Comparison of ENCODE assay signal across 28 mouse cellular contexts in genomic region chr2:79443401-79443800, GRCm38 (mm10). TPM values are rescaled to one million over a fixed set of nuclear protein-coding genes. Genes with fewer than 3 reads are reported as not detected.
A peak's percentile ranks its signal among the peaks of the same experiment; 100 is the strongest.
DNase-seq lines count a peak whose midpoint lies in the region; ATAC-seq and TF ChIP-seq lines count a peak whose summit lies in the region.
"Had no signal": no experiment of that assay in that cellular context is flagged by ENCODE, and none has a peak within 500 bp of the region (broad histone marks: within the 10 kb centered on the region; RNA-seq: fewer than 3 reads in every experiment).

No protein-coding gene starts in this region.

- no peak overlapping the region for H3K4me3 ChIP-seq in midbrain, embryonic 11.5 days (ENCODE audit: low read depth, low read length)
- no peak overlapping the region for H3K4me3 ChIP-seq in midbrain, embryonic 15.5 days
- H3K4me3 ChIP-seq in cerebellum, adult 2 months (replicated peaks; ENCODE audit: insufficient read depth, low read depth, low read length) = no peak overlapping the region
- no peak overlapping the region for H3K4me3 ChIP-seq in kidney, embryonic 16.5 days (ENCODE audit: low read length)
- H3K4me3 ChIP-seq: embryonic facial prominence, embryonic 13.5 days; forebrain, embryonic 10.5 days; forebrain, embryonic 15.5 days; heart, adult 2 months; heart, embryonic 12.5 days; hindbrain, embryonic 15.5 days; kidney, embryonic 15.5 days; liver, embryonic 12.5 days; megakaryocyte, embryonic 14.5 days; midbrain, embryonic 13.5 days had no signal

- no peaks in the 10 kb centered on the region for H3K36me3 ChIP-seq in midbrain, embryonic 11.5 days (ENCODE audit: control insufficient read depth, insufficient read depth, low read length)
- H3K36me3 ChIP-seq in midbrain, embryonic 15.5 days (replicated peaks) = no peaks in the 10 kb centered on the region
- no peaks in the 10 kb centered on the region for H3K36me3 ChIP-seq in kidney, embryonic 16.5 days (ENCODE audit: insufficient read depth, low read length)
- H3K36me3 ChIP-seq: embryonic facial prominence, embryonic 13.5 days; forebrain, embryonic 10.5 days; forebrain, embryonic 15.5 days; heart, embryonic 12.5 days; hindbrain, embryonic 15.5 days; kidney, embryonic 15.5 days; liver, embryonic 12.5 days; midbrain, embryonic 13.5 days had no signal

- H3K27me3 ChIP-seq in midbrain, embryonic 11.5 days (ENCODE audit: control insufficient read depth, insufficient read depth, low read length) = no peaks in the 10 kb centered on the region
- no peaks in the 10 kb centered on the region for H3K27me3 ChIP-seq in midbrain, embryonic 15.5 days (replicated peaks)
- no peaks in the 10 kb centered on the region for H3K27me3 ChIP-seq in cerebellum, adult 2 months (ENCODE audit: control insufficient read depth, insufficient read depth, low read length)
- no peaks in the 10 kb centered on the region for H3K27me3 ChIP-seq in kidney, embryonic 16.5 days (ENCODE audit: insufficient read depth, low read length)
- H3K27me3 ChIP-seq: embryonic facial prominence, embryonic 13.5 days; forebrain, embryonic 15.5 days; heart, embryonic 12.5 days; hindbrain, embryonic 15.5 days; liver, embryonic 12.5 days; megakaryocyte, embryonic 14.5 days; midbrain, embryonic 13.5 days had no signal

- H3K4me1 ChIP-seq in midbrain, embryonic 11.5 days (ENCODE audit: control insufficient read depth, insufficient read depth, low read length) = no peaks in the 10 kb centered on the region
- no peaks in the 10 kb centered on the region for H3K4me1 ChIP-seq in midbrain, embryonic 15.5 days
- H3K4me1 ChIP-seq in cerebellum, adult 2 months (ENCODE audit: control insufficient read depth, insufficient read depth, low read length) = peaks cover 22% of the 10 kb centered on the region
- no peaks in the 10 kb centered on the region for H3K4me1 ChIP-seq in kidney, embryonic 16.5 days (ENCODE audit: insufficient read depth, low read length)
- H3K4me1 ChIP-seq: embryonic facial prominence, embryonic 13.5 days; forebrain, embryonic 10.5 days; forebrain, embryonic 15.5 days; heart, embryonic 12.5 days; hindbrain, embryonic 15.5 days; kidney, embryonic 15.5 days; liver, embryonic 12.5 days; megakaryocyte, embryonic 14.5 days; midbrain, embryonic 13.5 days had no signal

- no peaks in the 10 kb centered on the region for H3K9me3 ChIP-seq in midbrain, embryonic 11.5 days (ENCODE audit: control insufficient read depth, low read length)
- H3K9me3 ChIP-seq in midbrain, embryonic 15.5 days = no peaks in the 10 kb centered on the region
- H3K9me3 ChIP-seq in kidney, embryonic 16.5 days (ENCODE audit: low read length) = no peaks in the 10 kb centered on the region
- H3K9me3 ChIP-seq: embryonic facial prominence, embryonic 13.5 days; forebrain, embryonic 10.5 days; forebrain, embryonic 15.5 days; heart, embryonic 12.5 days; hindbrain, embryonic 15.5 days; kidney, embryonic 15.5 days; liver, embryonic 12.5 days; megakaryocyte, embryonic 14.5 days; midbrain, embryonic 13.5 days had no signal

- TF ChIP-seq POLR2A in cerebellum, adult 2 months (IDR thresholded peaks at IDR 0.05; ENCODE audit: borderline replicate concordance, insufficient read depth, low read length) = no peak

- ATAC-seq in midbrain, embryonic 11.5 days (ENCODE audit: low FRiP score) = no peak
- ATAC-seq in midbrain, embryonic 15.5 days (replicated peaks) = no peak
- ATAC-seq in kidney, embryonic 16.5 days (ENCODE audit: low FRiP score, low TSS enrichment) = no peak
- ATAC-seq: forebrain, embryonic 15.5 days; inflammation-experienced regulatory T-cells, adult 6 months; liver, embryonic 12.5 days; liver, postnatal 0 days; midbrain, embryonic 13.5 days had no signal

- no peak overlapping the region for H3K27ac ChIP-seq in midbrain, embryonic 11.5 days (ENCODE audit: low read depth, low read length)
- H3K27ac ChIP-seq in midbrain, embryonic 15.5 days = no peak overlapping the region
- peak overlapping the region; percentile 82; the same call in 1 of the 2 replicates for H3K27ac ChIP-seq in cerebellum, adult 2 months (ENCODE audit: insufficient read depth, low read length)
- no peak overlapping the region for H3K27ac ChIP-seq in kidney, embryonic 16.5 days (ENCODE audit: low read length)
- H3K27ac ChIP-seq: embryonic facial prominence, embryonic 13.5 days; forebrain, embryonic 10.5 days; forebrain, embryonic 15.5 days; heart, adult 2 months; hindbrain, embryonic 15.5 days; kidney, embryonic 15.5 days; liver, embryonic 12.5 days; midbrain, embryonic 13.5 days had no signal

- 96% methylated on average over 2 of the region's 2 CpGs for WGBS in midbrain, embryonic 11.5 days
- 95% methylated on average over 2 of the region's 2 CpGs for WGBS in midbrain, embryonic 15.5 days
- 9% methylated on average over 2 of the region's 2 CpGs for WGBS in cerebellum, adult 2 months
- WGBS in kidney, embryonic 16.5 days = 95% methylated on average over 2 of the region's 2 CpGs

- no peak for TF ChIP-seq CTCF in cerebellum, adult 2 months (IDR thresholded peaks at IDR 0.05; ENCODE audit: borderline replicate concordance, insufficient read depth, low read depth, low read length)

- no peak overlapping the region for H3K9ac ChIP-seq in midbrain, embryonic 11.5 days (ENCODE audit: low read length)
- no peak overlapping the region for H3K9ac ChIP-seq in midbrain, embryonic 15.5 days
- H3K9ac ChIP-seq in kidney, embryonic 16.5 days (replicated peaks; ENCODE audit: low read length) = no peak overlapping the region
- H3K9ac ChIP-seq: embryonic facial prominence, embryonic 13.5 days; forebrain, embryonic 15.5 days; heart, embryonic 12.5 days; hindbrain, embryonic 15.5 days; kidney, embryonic 15.5 days; liver, embryonic 12.5 days; liver, postnatal 0 days; midbrain, embryonic 13.5 days had no signal

- H3K4me2 ChIP-seq in midbrain, embryonic 11.5 days = no peak overlapping the region
- no peak overlapping the region for H3K4me2 ChIP-seq in midbrain, embryonic 15.5 days
- no peak overlapping the region for H3K4me2 ChIP-seq in kidney, embryonic 16.5 days (replicated peaks; ENCODE audit: low read depth, low read length)
- H3K4me2 ChIP-seq: embryonic facial prominence, embryonic 13.5 days; forebrain, embryonic 15.5 days; heart, embryonic 12.5 days; hindbrain, embryonic 15.5 days; kidney, embryonic 15.5 days; liver, embryonic 12.5 days; midbrain, embryonic 13.5 days had no signal

- peak; percentile 19 for DNase-seq in midbrain, embryonic 11.5 days (ENCODE audit: low spot score, missing footprints)
- DNase-seq in cerebellum, adult 2 months = peak; percentile 82 to 92
- peak; percentile 78 to 82 for DNase-seq in cerebellum, postnatal 14 days
- no peak for DNase-seq in ovary, postnatal 10 days (ENCODE audit: low spot score)
- no peak for DNase-seq in urinary bladder, adult 18-20 months (ENCODE audit: low spot score in 2 of 2)
- DNase-seq: heart, adult 2 months; kidney, adult 18-20 months; kidney, postnatal 4 days; liver, postnatal 0 days; lung, postnatal 4 days; retina, postnatal 1 day; right cerebral cortex, postnatal 14 days; thymus, postnatal 14 days had no signal

RNA-seq across cellular contexts. Expression of gene Neurod1, which starts 13.2 kb away (rescaled TPM):
- 43.4 TPM in 2 replicates for polyA plus RNA-seq in midbrain, embryonic 11.5 days (2014; fragmentation: Nextera tagmentation; extraction: Ambion mirVana)
- polyA plus RNA-seq in midbrain, embryonic 15.5 days (2015; fragmentation: Nextera tagmentation; extraction: Ambion mirVana) = 21.0 and 21.4 TPM in 2 replicates
- 240 and 303 TPM in 2 replicates for polyA plus RNA-seq in cerebellum, adult 2 months (2012; rRNA removed)
- polyA plus RNA-seq in kidney, embryonic 16.5 days (2015; fragmentation: Nextera tagmentation; extraction: Ambion mirVana) = not detected in 2 replicates
- polyA plus RNA-seq: heart, adult 2 months; heart, embryonic 12.5 days; heart, postnatal 0 days; inflammation-experienced regulatory T-cells, adult 6 months; liver, embryonic 12.5 days; liver, postnatal 0 days; lung, embryonic 16.5 days; testis, adult 2 months had no signal

RNA-seq across cellular contexts. Expression of gene Cerkl, which starts 13.2 kb away (rescaled TPM):
- 2.4 and 2.5 TPM in 2 replicates for polyA plus RNA-seq in midbrain, embryonic 11.5 days (2014; fragmentation: Nextera tagmentation; extraction: Ambion mirVana)
- 0.80 and 1.1 TPM in 2 replicates for polyA plus RNA-seq in midbrain, embryonic 15.5 days (2015; fragmentation: Nextera tagmentation; extraction: Ambion mirVana)
- polyA plus RNA-seq in cerebellum, adult 2 months (2012; rRNA removed) = 13.1 and 17.8 TPM in 2 replicates
- 1.8 and 2.0 TPM in 2 replicates for polyA plus RNA-seq in kidney, embryonic 16.5 days (2015; fragmentation: Nextera tagmentation; extraction: Ambion mirVana)
- polyA plus RNA-seq: heart, embryonic 12.5 days had no signal

Comparison
In these comparisons a context has a peak if more than half of its experiments do, and no peak if none do; other contexts are left out.
1. DNase-seq: peak in midbrain, embryonic 11.5 days (single experiment), cerebellum, adult 2 months (2 of 2) and cerebellum, postnatal 14 days (2 of 2); none in ovary, postnatal 10 days (single experiment) and urinary bladder, adult 18-20 months (0 of 2).
2. RNA of gene Neurod1, which starts 13.2 kb away (polyA plus RNA-seq): 240 to 303 TPM in cerebellum, adult 2 months, 43.4 TPM in midbrain, embryonic 11.5 days and 21.0 to 21.4 TPM in midbrain, embryonic 15.5 days; not detected in kidney, embryonic 16.5 days; every median in the first group is over 10 times any median in the second.